Mouse (Mus musculus): ENCODE data around the gene Klf13. TPM values are rescaled to one million over a fixed set of nuclear protein-coding genes. Genes with fewer than 3 reads are reported as not detected.

Klf13 gene
- total and polyA plus RNA-seq, 3 experiments, result 21.6 to 54.6 (median 50.0) TPM

DNA sequence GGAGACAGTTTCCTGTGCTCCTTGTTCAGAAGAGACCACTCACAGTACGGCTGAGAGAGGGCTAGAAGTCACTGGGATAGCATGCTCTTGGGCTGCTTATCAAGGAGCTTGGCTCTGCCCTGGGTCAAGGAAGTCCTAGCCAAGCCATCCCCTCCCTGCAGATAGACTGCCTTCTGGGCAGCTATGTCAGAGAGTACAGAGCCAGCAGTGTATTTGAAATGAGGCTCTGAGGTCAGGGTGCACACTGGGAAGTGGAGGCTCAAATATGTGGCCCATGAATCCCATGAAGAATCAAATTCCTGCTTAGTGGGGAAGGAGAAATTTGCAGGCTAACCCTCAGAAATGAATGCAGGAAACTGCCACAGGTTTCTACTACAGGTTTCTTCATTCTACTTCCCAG lies 4.2 kb downstream of the Klf13 start:
- Histone ChIP-seq H3K4me3 (peak overlapping the region; percentile 82), H3K36me3 (ENCODE audit: control insufficient read depth, insufficient read depth, low read length) (peaks cover 15% of the 10 kb centered on the region), H3K4me1 (ENCODE audit: control insufficient read depth, insufficient read depth, low read length) (peaks cover 23% of the 10 kb centered on the region), H3K27me3 (ENCODE audit: control insufficient read depth, insufficient read depth, low read length) (no peaks in the 10 kb centered on the region), H3K79me2 (replicated peaks; ENCODE audit: control insufficient read depth, insufficient read depth, low read length) (peaks cover 5% of the 10 kb centered on the region), H3K27ac (peak overlapping the region; percentile 96), H3K9ac (ENCODE audit: low read depth, low read length) (peak overlapping the region; percentile 79)
- WGBS, result 7% methylated on average over 1 of the region's 1 CpGs
- DNase-seq, result peak; percentile 65 to 67
- peak; percentile 33; the same call in 1 of the 2 replicates for TF ChIP-seq POLR2A (IDR thresholded peaks at IDR 0.05; ENCODE audit: insufficient read depth, low read depth, low read length)
- no peak for TF ChIP-seq CTCF (IDR thresholded peaks at IDR 0.05)
- 0 out of 2 replicates have a peak, but pooled peaks have one; percentile 20 for TF ChIP-seq EP300 (IDR thresholded peaks at IDR 0.05; ENCODE audit: insufficient read depth, low read depth, low read length)
- intact Hi-C loops (cut with DNase I), result loop anchor here (2.0 to 10.0 kb wide), 2 partner anchors 38 to 220 kb away; partner anchors contain the start of gene Trpm1

DNA sequence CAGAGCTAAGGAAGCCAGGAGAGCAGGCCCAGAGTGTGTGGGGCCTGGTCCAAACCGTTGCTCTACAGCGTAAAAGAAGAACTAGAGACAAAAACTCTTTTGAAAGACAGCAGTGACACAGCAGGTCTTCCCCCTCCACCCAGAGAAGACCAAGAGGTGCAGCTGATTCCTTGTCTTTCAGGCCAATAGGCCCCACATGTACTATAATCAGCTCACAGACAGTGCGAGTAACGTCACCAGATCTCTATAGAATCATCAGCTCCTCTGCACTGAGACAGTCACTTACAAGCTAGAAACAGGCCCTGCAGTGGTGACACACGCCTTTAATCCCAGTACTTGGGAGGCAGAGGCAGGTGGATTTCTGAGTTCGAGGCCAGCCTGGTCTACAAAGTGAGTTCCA lies 4.8 kb downstream of the Klf13 start:
- peak overlapping the region; percentile 96 for H3K27ac ChIP-seq
- peaks cover 7% of the 10 kb centered on the region for H3K79me2 ChIP-seq (replicated peaks; ENCODE audit: control insufficient read depth, insufficient read depth, low read length)
- intact Hi-C loops (cut with DNase I), result loop anchor here (2.0 to 10.0 kb wide), 2 partner anchors 37 to 221 kb away; partner anchors contain the start of gene Trpm1
- peak overlapping the region; percentile 4; the same call in 1 of the 2 replicates for H3K4me3 ChIP-seq
- no peak for TF ChIP-seq POLR2A (IDR thresholded peaks at IDR 0.05; ENCODE audit: insufficient read depth, low read depth, low read length)
- no peak for TF ChIP-seq EP300 (IDR thresholded peaks at IDR 0.05; ENCODE audit: insufficient read depth, low read depth, low read length)
- no peak for TF ChIP-seq CTCF (IDR thresholded peaks at IDR 0.05)
- H3K9ac ChIP-seq (ENCODE audit: low read depth, low read length), result peak overlapping the region; percentile 18
- 64% methylated on average over 6 of the region's 6 CpGs for WGBS
- peaks cover 18% of the 10 kb centered on the region for H3K36me3 ChIP-seq (ENCODE audit: control insufficient read depth, insufficient read depth, low read length)
- DNase-seq, result peak in 1 of 2 experiments; percentile 37
- no peaks in the 10 kb centered on the region for H3K27me3 ChIP-seq (ENCODE audit: control insufficient read depth, insufficient read depth, low read length)
- H3K4me1 ChIP-seq (ENCODE audit: control insufficient read depth, insufficient read depth, low read length), result peaks cover 28% of the 10 kb centered on the region

DNA sequence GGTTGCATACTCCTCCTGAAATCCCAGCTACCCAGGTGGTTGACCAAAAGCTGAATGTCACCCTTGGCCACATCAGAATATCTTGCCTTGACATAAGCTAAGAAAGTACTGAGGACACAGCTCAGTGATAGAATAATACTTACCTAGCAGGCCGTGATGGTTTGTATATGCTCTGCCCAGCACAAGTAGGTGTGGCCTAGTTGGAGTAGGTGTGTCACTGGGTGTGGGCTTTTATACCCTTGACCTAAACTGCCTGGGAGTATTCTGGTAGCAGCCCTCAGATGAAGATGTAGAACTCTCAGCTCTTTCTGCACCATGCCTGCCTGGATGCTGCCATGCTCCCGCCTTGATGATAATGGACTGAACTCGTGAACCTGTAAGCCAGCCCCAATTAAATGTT lies 6.3 kb downstream of the Klf13 start:
- peaks cover 31% of the 10 kb centered on the region for H3K4me1 ChIP-seq (ENCODE audit: control insufficient read depth, insufficient read depth, low read length)
- 69% methylated on average over 3 of the region's 3 CpGs for WGBS
- H3K27me3 ChIP-seq (ENCODE audit: control insufficient read depth, insufficient read depth, low read length), result no peaks in the 10 kb centered on the region
- H3K27ac ChIP-seq, result no peak overlapping the region
- intact Hi-C loops (cut with DNase I), result loop anchor here (10.0 kb wide), 1 partner anchor 222 kb away; the partner anchor contains the start of gene Trpm1
- no peak overlapping the region for H3K9ac ChIP-seq (ENCODE audit: low read depth, low read length)
- DNase-seq, result peak in 1 of 2 experiments; percentile 19
- TF ChIP-seq CTCF (IDR thresholded peaks at IDR 0.05) (no peak), EP300 (IDR thresholded peaks at IDR 0.05; ENCODE audit: insufficient read depth, low read depth, low read length) (no peak), POLR2A (IDR thresholded peaks at IDR 0.05; ENCODE audit: insufficient read depth, low read depth, low read length) (0 out of 2 replicates have a peak, but pooled peaks have one; percentile 12)
- peaks cover 24% of the 10 kb centered on the region for H3K36me3 ChIP-seq (ENCODE audit: control insufficient read depth, insufficient read depth, low read length)
- peaks cover 8% of the 10 kb centered on the region for H3K79me2 ChIP-seq (replicated peaks; ENCODE audit: control insufficient read depth, insufficient read depth, low read length)
- H3K4me3 ChIP-seq, result no peak overlapping the region

DNA sequence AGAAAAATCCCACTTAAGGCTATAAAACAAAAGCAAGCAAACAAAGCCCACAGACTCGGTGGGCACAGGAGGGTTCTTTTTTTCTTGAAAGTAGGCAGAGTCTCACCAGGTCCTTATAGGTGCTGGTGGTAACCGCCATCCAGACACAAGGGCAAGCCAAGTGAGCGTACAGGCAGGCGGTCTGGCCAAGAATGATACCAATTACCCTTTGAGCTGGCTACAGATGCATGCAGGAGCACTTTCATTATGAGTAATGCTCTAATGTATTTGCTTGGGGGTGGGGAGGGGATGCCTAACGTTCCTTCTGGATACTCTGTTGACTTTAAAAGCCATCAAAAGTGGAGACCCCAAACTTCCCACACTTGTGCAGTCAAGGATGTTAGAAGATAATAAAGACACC lies 7.9 kb downstream of the Klf13 start:
- intact Hi-C loops (cut with DNase I), result loop anchor here (10.0 kb wide), 1 partner anchor 224 kb away; the partner anchor contains the start of gene Trpm1
- 70% methylated on average over 5 of the region's 5 CpGs for WGBS
- Histone ChIP-seq H3K36me3 (ENCODE audit: control insufficient read depth, insufficient read depth, low read length) (peaks cover 24% of the 10 kb centered on the region), H3K79me2 (replicated peaks; ENCODE audit: control insufficient read depth, insufficient read depth, low read length) (peaks cover 10% of the 10 kb centered on the region), H3K27ac (peak overlapping the region; percentile 85), H3K4me1 (ENCODE audit: control insufficient read depth, insufficient read depth, low read length) (peaks cover 41% of the 10 kb centered on the region), H3K27me3 (ENCODE audit: control insufficient read depth, insufficient read depth, low read length) (no peaks in the 10 kb centered on the region), H3K4me3 (no peak overlapping the region), H3K9ac (ENCODE audit: low read depth, low read length) (no peak overlapping the region)
- TF ChIP-seq EP300 (IDR thresholded peaks at IDR 0.05; ENCODE audit: insufficient read depth, low read depth, low read length) (no peak), CTCF (IDR thresholded peaks at IDR 0.05) (no peak), POLR2A (IDR thresholded peaks at IDR 0.05; ENCODE audit: insufficient read depth, low read depth, low read length) (no peak)
- peak in 1 of 2 experiments; percentile 19 for DNase-seq

DNA sequence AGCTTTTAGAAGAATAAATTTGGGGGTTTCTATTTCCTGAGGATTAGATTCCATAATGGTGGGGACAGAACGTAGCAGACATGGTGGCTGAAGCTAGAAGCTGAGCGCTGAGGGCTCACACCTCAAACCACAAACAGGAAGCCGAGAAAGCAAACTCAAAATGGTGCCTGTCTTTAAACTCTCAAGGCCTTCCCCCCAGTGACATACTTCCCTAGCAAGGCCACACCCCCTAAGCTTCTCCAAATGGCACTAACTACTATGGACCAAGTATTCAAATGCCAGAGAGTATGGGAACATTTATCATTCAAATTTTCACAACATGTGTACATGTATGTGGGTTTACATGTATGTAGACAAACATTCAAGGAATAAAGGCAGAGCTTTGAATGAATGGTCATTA lies 8.6 kb downstream of the Klf13 start:
- peaks cover 10% of the 10 kb centered on the region for H3K79me2 ChIP-seq (replicated peaks; ENCODE audit: control insufficient read depth, insufficient read depth, low read length)
- intact Hi-C loops (cut with DNase I), result loop anchor here (10.0 kb wide), 1 partner anchor 225 kb away; the partner anchor contains the start of gene Trpm1
- H3K9ac ChIP-seq (ENCODE audit: low read depth, low read length), result no peak overlapping the region
- DNase-seq, result no peak
- H3K27ac ChIP-seq, result peak overlapping the region; percentile 85
- no peak for TF ChIP-seq CTCF (IDR thresholded peaks at IDR 0.05)
- no peak for TF ChIP-seq POLR2A (IDR thresholded peaks at IDR 0.05; ENCODE audit: insufficient read depth, low read depth, low read length)
- no peak for TF ChIP-seq EP300 (IDR thresholded peaks at IDR 0.05; ENCODE audit: insufficient read depth, low read depth, low read length)
- H3K4me3 ChIP-seq, result no peak overlapping the region
- WGBS, result 83% methylated on average over 3 of the region's 3 CpGs
- H3K4me1 ChIP-seq (ENCODE audit: control insufficient read depth, insufficient read depth, low read length), result peaks cover 45% of the 10 kb centered on the region
- H3K27me3 ChIP-seq (ENCODE audit: control insufficient read depth, insufficient read depth, low read length), result no peaks in the 10 kb centered on the region
- H3K36me3 ChIP-seq (ENCODE audit: control insufficient read depth, insufficient read depth, low read length), result peaks cover 24% of the 10 kb centered on the region

DNA sequence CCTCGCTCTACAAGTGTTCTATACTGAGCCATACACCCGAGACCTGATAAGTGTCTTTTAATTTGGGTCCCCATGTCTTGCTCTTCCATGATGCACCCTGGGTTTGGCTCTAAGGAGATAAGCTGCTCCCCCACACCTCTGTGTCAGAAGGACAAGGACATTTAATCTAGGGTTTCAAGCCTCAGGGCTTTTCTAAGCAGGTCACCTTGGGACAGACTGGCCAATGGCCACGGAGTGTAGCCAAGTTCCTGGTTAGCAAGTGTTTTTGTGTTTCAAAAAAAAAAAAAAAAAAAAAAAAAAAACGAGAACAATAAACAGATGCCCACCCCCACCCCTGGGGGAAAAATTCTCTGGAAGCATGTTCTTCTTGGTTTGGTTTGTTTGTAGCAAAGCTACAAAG lies 9.6 kb downstream of the Klf13 start:
- 17% methylated on average over 4 of the region's 4 CpGs for WGBS

More for the DNA sequence above, 9.6 kb downstream of the Klf13 start:
- H3K36me3 ChIP-seq (ENCODE audit: control insufficient read depth, insufficient read depth, low read length), result peaks cover 29% of the 10 kb centered on the region
- peak overlapping the region; percentile 85 for H3K27ac ChIP-seq
- peak overlapping the region; percentile 64 for H3K9ac ChIP-seq (ENCODE audit: low read depth, low read length)
- H3K79me2 ChIP-seq (replicated peaks; ENCODE audit: control insufficient read depth, insufficient read depth, low read length), result peaks cover 11% of the 10 kb centered on the region
- peak; percentile 79 for DNase-seq
- no peak overlapping the region for H3K4me3 ChIP-seq
- H3K27me3 ChIP-seq (ENCODE audit: control insufficient read depth, insufficient read depth, low read length), result no peaks in the 10 kb centered on the region
- peaks cover 47% of the 10 kb centered on the region for H3K4me1 ChIP-seq (ENCODE audit: control insufficient read depth, insufficient read depth, low read length)
- TF ChIP-seq CTCF (IDR thresholded peaks at IDR 0.05) (no peak), EP300 (IDR thresholded peaks at IDR 0.05; ENCODE audit: insufficient read depth, low read depth, low read length) (peak; percentile 88)
- intact Hi-C loops (cut with DNase I), result no loop called here
